Mouse (Mus musculus) midbrain, embryonic 13.5 days (tissue): Measurements from ENCODE around the gene Wrap53. TPM values are rescaled to one million over a fixed set of nuclear protein-coding genes. Genes with fewer than 3 reads are reported as not detected.
A peak's percentile ranks its signal among the peaks of the same experiment; 100 is the strongest.

Source experiments
- ATAC-seq: fragments of 200-750 bp; cut with Nextera tagmentation; 2 replicates; pipeline ENCODE4 v1.8.0; 2017; ENCODE audit warnings: mild to moderate bottlenecking, moderate TSS enrichment, moderate library complexity
- H3K27ac ChIP-seq: fragments of 300-500 bp; sonication (generic); 2 replicates; pipeline ENCODE4 v1.5.1; 2015; ENCODE audit warnings: inconsistent platforms, mild to moderate bottlenecking, moderate library complexity
- H3K27me3 ChIP-seq: fragments of 300-500 bp; sonication (generic); 2 replicates; pipeline ENCODE4 v1.6.1; 2015; ENCODE audit warnings: mild to moderate bottlenecking, inconsistent platforms
- H3K36me3 ChIP-seq: fragments of 300-500 bp; sonication (generic); 2 replicates; pipeline ENCODE4 v1.6.1; 2015; ENCODE audit warnings: mild to moderate bottlenecking, inconsistent platforms
- H3K4me1 ChIP-seq: fragments of 300-500 bp; sonication (generic); replicated peaks from 2 replicates; pipeline ENCODE4 v1.6.1; 2015; ENCODE audit warnings: inconsistent platforms
- H3K4me2 ChIP-seq: fragments of 300-500 bp; sonication (generic); replicated peaks from 2 replicates; pipeline ENCODE4 v1.6.1; 2015; ENCODE audit warnings: moderate library complexity, mild to moderate bottlenecking, inconsistent platforms
- H3K4me3 ChIP-seq: fragments of 300-500 bp; sonication (generic); replicated peaks from 2 replicates; pipeline ENCODE4 v1.5.1; 2015; ENCODE audit warnings: mild to moderate bottlenecking, inconsistent platforms
- H3K9ac ChIP-seq: fragments of 300-500 bp; sonication (generic); replicated peaks from 2 replicates; pipeline ENCODE4 v1.6.1; 2015; ENCODE audit warnings: mild to moderate bottlenecking, inconsistent platforms
- H3K9me3 ChIP-seq: fragments of 300-500 bp; sonication (generic); 2 replicates; pipeline ENCODE4 v1.6.1; 2016; ENCODE audit warnings: mild to moderate bottlenecking, inconsistent platforms
- WGBS: fragments of 180-500 bp; shearing (Covaris S2); methylation state at CpG from one replicate; pipeline ENCODE4 v1.1.7; 2015; 5-methylcytosine and 5-hydroxymethylcytosine counted together
- polyA plus RNA-seq: library from polyadenylated mRNA; unstranded; fragments of >200 nt; fragmentation: Nextera tagmentation; extraction: Ambion mirVana; gene quantifications from 2 replicates; pipeline ENCODE4 v1.2.1, GENCODE M21; 2015

Wrap53 gene
- polyA plus RNA-seq, 1 experiment from 2014 or later: 26.9 TPM

DNA sequence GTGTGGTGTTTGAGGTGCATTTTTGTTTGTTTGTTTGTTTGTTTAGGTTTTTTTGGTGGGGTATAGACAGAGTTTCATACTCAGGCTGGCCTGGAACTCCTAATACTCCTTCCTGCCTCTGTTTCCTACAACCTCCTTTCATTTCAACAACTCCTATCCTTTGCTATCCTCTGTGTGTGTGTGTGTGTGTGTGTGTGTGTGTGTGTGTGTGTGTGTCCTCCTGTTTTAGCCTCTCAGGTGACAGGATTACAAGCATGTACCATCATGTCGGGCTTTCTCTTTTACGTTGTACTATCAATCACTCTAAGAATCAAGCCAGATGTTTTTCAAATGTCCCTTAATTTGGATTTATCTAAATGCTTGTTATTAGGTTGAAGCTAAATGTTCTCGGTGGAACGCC lies 53.4 kb downstream of the Wrap53 start:
- H3K9me3 ChIP-seq: no peaks in the 10 kb centered on the region
- H3K4me2 ChIP-seq: peak overlapping the region; percentile 53
- peak overlapping the region; percentile 98 for H3K27ac ChIP-seq
- ATAC-seq: peak; percentile 21; the same call in 1 of the 2 replicates
- H3K27me3 ChIP-seq: no peaks in the 10 kb centered on the region
- H3K4me3 ChIP-seq: peak overlapping the region; percentile 25
- H3K36me3 ChIP-seq: 0 out of 2 replicates have a peak, but pooled peaks cover 3% of the 10 kb centered on the region
- peak overlapping the region; percentile 68 for H3K9ac ChIP-seq
- peaks cover 23% of the 10 kb centered on the region for H3K4me1 ChIP-seq
- WGBS: 16% methylated on average over 4 of the region's 4 CpGs

DNA sequence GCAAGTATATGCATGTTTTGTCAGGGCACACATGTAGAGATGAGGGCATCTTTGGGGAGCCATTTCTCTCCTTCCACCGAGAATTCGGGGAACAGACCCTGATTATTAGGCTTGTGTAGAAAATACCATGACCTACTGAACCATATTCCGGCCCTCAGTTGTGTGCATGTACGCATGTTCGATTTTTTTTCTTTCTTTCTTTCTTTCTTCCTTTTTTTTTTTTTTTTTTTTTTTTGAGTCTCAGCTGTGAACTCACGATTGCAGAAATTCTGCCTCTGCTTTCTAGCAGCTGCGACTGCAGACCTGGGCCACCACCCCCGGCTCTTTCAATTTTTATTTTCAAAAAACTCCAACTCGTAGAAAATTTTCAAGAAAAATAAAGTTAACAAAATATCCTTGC lies 54.4 kb downstream of the Wrap53 start:
- H3K27me3 ChIP-seq: no peaks in the 10 kb centered on the region
- H3K4me3 ChIP-seq: no peak overlapping the region
- peak overlapping the region; percentile 98; the same call in 1 of the 2 replicates for H3K27ac ChIP-seq
- H3K4me2 ChIP-seq: no peak overlapping the region
- H3K36me3 ChIP-seq: 0 out of 2 replicates have a peak, but pooled peaks cover 3% of the 10 kb centered on the region
- peaks cover 23% of the 10 kb centered on the region for H3K4me1 ChIP-seq
- no peaks in the 10 kb centered on the region for H3K9me3 ChIP-seq
- 86% methylated on average over 9 of the region's 9 CpGs for WGBS
- no peak for ATAC-seq
- no peak overlapping the region for H3K9ac ChIP-seq

DNA sequence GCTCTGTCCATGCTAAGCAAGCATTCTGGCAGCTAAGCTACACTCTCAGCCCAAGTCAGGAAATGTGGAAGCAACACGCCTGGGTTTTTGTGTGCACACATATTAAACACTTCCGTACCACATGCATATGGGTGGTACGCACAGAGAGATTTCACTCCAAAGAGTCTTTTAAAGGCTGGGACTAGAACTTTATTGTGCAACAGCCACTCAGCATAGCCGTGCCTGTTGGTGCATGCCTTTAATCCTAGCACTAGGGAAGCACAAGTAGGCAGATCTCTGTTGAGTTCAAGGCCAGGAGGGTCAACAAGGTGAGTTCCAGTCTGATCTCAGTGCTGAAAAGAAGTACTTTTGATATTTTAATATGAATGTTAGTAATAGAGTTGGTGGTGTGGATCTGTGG lies 56.4 kb downstream of the Wrap53 start:
- Histone ChIP-seq H3K36me3 (no peaks in the 10 kb centered on the region), H3K4me1 (peaks cover 23% of the 10 kb centered on the region), H3K4me2 (no peak overlapping the region), H3K9me3 (no peaks in the 10 kb centered on the region), H3K4me3 (no peak overlapping the region), H3K9ac (no peak overlapping the region), H3K27me3 (no peaks in the 10 kb centered on the region), H3K27ac (no peak overlapping the region)
- no peak for ATAC-seq
- 86% methylated on average over 4 of the region's 4 CpGs for WGBS

- ATAC-seq: no peak
- no peak overlapping the region for H3K9ac ChIP-seq
- no peaks in the 10 kb centered on the region for H3K9me3 ChIP-seq
- no peak overlapping the region for H3K27ac ChIP-seq
- H3K4me3 ChIP-seq: no peak overlapping the region
- H3K36me3 ChIP-seq: no peaks in the 10 kb centered on the region
- peaks cover 8% of the 10 kb centered on the region for H3K4me1 ChIP-seq
- 89% methylated on average over 9 of the region's 9 CpGs for WGBS
- H3K4me2 ChIP-seq: no peak overlapping the region
- no peaks in the 10 kb centered on the region for H3K27me3 ChIP-seq
These were observed 58.4 kb downstream of the Wrap53 start for GRCm38 (mm10) chr11:69521526-69522149.

DNA sequence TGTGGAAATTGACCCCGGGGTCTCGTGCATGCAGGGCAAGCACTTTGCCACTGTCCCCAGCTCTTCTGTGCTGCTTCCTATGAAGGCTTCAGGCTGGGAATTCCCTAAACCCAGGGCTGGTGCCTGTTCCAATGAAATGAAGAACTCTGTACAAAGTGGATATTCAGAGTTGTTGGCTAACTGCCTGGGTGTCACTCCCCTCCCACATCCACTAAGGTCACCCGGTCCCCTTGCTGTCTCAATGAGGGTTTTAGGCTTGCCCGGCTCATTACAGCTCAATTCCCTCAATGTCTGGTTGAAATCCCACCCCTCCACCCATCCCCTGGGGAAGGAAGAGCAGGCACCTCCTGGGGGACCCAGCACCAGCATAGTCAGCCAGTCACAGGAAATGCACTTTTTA lies 60.1 kb downstream of the Wrap53 start:
- H3K9me3 ChIP-seq: no peaks in the 10 kb centered on the region
- no peaks in the 10 kb centered on the region for H3K27me3 ChIP-seq
- no peak overlapping the region for H3K27ac ChIP-seq
- H3K9ac ChIP-seq: no peak overlapping the region
- no peaks in the 10 kb centered on the region for H3K36me3 ChIP-seq
- H3K4me1 ChIP-seq: no peaks in the 10 kb centered on the region
- no peak overlapping the region for H3K4me3 ChIP-seq
- H3K4me2 ChIP-seq: no peak overlapping the region
- ATAC-seq: no peak
- WGBS: 76% methylated on average over 4 of the region's 4 CpGs

GRCm38 (mm10) chr11:69516661-69517060 lies 63.4 kb downstream of the Wrap53 start:
- Histone ChIP-seq H3K4me2 (no peak overlapping the region), H3K9me3 (no peaks in the 10 kb centered on the region), H3K4me1 (no peaks in the 10 kb centered on the region), H3K27me3 (no peaks in the 10 kb centered on the region), H3K9ac (peak overlapping the region; percentile 12; the same call in 1 of the 2 replicates), H3K4me3 (no peak overlapping the region), H3K36me3 (no peaks in the 10 kb centered on the region), H3K27ac (no peak overlapping the region)
- WGBS: 75% methylated on average over 3 of the region's 3 CpGs
- ATAC-seq: no peak

DNA sequence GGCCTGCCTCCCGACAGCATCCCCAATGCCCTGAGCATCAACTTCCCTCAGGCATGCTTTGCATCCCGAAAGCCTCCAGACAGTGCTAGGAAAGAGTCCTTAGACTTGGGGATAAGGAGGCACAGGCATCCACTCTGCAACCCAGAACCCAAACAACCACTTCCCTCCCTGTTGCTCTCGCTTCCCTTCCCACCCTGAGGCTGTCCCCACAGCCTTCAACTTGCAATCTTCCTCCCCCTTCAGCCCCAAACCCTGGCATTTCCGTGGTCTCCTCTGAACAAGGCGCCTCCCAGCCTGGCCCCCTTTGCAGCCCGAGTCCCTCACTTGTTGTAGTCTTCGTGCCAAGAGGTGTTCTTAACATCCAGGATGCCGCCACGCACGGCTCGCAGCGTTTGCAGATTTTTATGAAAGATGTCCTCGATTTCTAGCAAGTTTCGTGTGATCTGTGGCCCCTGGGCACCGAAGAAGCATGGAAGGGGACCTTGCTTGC lies 63.9 kb downstream of the Wrap53 start:
- no peaks in the 10 kb centered on the region for H3K27me3 ChIP-seq
- H3K9me3 ChIP-seq: no peaks in the 10 kb centered on the region
- H3K4me1 ChIP-seq: no peaks in the 10 kb centered on the region
- ATAC-seq: no peak
- 0 out of 2 replicates have a peak overlapping the region, but pooled peaks have one; percentile 12 for H3K9ac ChIP-seq
- no peak overlapping the region for H3K27ac ChIP-seq
- no peak overlapping the region for H3K4me3 ChIP-seq
- 78% methylated on average over 15 of the region's 15 CpGs for WGBS
- no peak overlapping the region for H3K4me2 ChIP-seq
- H3K36me3 ChIP-seq: no peaks in the 10 kb centered on the region

DNA sequence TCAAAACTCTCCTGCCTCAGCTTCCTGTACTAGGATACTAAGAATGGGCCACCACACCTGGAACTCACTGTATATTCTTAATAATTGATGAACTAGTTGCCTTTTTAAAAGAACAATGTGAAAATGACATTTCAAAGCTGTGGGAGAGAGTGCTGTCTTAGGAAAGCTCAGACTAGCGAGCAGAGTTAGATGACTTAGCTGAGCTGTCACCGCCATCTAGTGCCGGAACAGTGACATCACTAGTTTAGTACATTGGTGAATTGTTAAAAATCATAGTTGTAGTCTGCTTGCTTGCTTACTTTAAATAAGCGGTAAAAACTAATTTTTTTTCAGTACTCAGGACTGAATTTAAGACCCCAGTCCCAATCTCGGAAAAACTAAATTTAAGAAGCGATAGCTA lies 66.2 kb downstream of the Wrap53 start:
- no peak overlapping the region for H3K9ac ChIP-seq
- H3K9me3 ChIP-seq: no peaks in the 10 kb centered on the region
- H3K36me3 ChIP-seq: no peaks in the 10 kb centered on the region
- no peak for ATAC-seq
- no peaks in the 10 kb centered on the region for H3K27me3 ChIP-seq
- no peak overlapping the region for H3K4me3 ChIP-seq
- H3K4me2 ChIP-seq: no peak overlapping the region
- 13% methylated on average over 6 of the region's 6 CpGs for WGBS
- H3K27ac ChIP-seq: no peak overlapping the region
- H3K4me1 ChIP-seq: no peaks in the 10 kb centered on the region

Other genes with a start within 250 kb of the Wrap53 start
- 146 and 155 TPM in 2 replicates for gene Rnf227, start 239.8 kb downstream of the Wrap53 start, polyA plus RNA-seq
- gene Chd3, start 210.8 kb downstream of the Wrap53 start, polyA plus RNA-seq: 83.5 and 91.9 TPM in 2 replicates
- 92.2 and 105 TPM in 2 replicates for gene Naa38, start 184.8 kb downstream of the Wrap53 start, polyA plus RNA-seq
- gene Cyb5d1, start 184.6 kb downstream of the Wrap53 start, polyA plus RNA-seq: 41.8 and 47.7 TPM in 2 replicates
- 4.9 and 7.0 TPM in 2 replicates for gene Tmem88, start 182.0 kb downstream of the Wrap53 start, polyA plus RNA-seq
- 54.9 and 59.2 TPM in 2 replicates for gene Kdm6b, start 166.6 kb downstream of the Wrap53 start, polyA plus RNA-seq
- 2.2 and 2.7 TPM in 2 replicates for gene Dnah2, start 31.1 kb downstream of the Wrap53 start, polyA plus RNA-seq
- 95.0 and 130 TPM in 2 replicates for gene Efnb3, start 20.1 kb downstream of the Wrap53 start, polyA plus RNA-seq
- gene Trp53, start 104 bp upstream of the Wrap53 start, polyA plus RNA-seq: 84.2 and 93.4 TPM in 2 replicates
- gene Atp1b2, start 25.7 kb upstream of the Wrap53 start, polyA plus RNA-seq: 23.2 and 24.3 TPM in 2 replicates
- gene Shbg, start 37.6 kb upstream of the Wrap53 start, polyA plus RNA-seq: not detected in 2 replicates
- 25.1 and 28.5 TPM in 2 replicates for gene Sat2, start 41.8 kb upstream of the Wrap53 start, polyA plus RNA-seq
- gene Fxr2, start 52.7 kb upstream of the Wrap53 start, polyA plus RNA-seq: 40.5 and 52.4 TPM in 2 replicates
- 0.31 TPM in 1 of 2 replicates, not detected in the other for gene Sox15, start 75.1 kb upstream of the Wrap53 start, polyA plus RNA-seq
- gene Mpdu1, start 82.4 kb upstream of the Wrap53 start, polyA plus RNA-seq: 103 and 104 TPM in 2 replicates
- 6.1 and 7.3 TPM in 2 replicates for gene Cd68, start 85.9 kb upstream of the Wrap53 start, polyA plus RNA-seq
- 581 and 595 TPM in 2 replicates for gene Eif4a1, start 92.2 kb upstream of the Wrap53 start, polyA plus RNA-seq
- gene Senp3, start 101.8 kb upstream of the Wrap53 start, polyA plus RNA-seq: 101 and 103 TPM in 2 replicates
- 0.36 TPM in 1 of 2 replicates, not detected in the other for gene Tnfsf13, start 105.5 kb upstream of the Wrap53 start, polyA plus RNA-seq
- 0.98 and 1.2 TPM in 2 replicates for gene Tnfsf12, start 115.6 kb upstream of the Wrap53 start, polyA plus RNA-seq
- gene Tnfsfm13, start 115.8 kb upstream of the Wrap53 start, polyA plus RNA-seq: 0.64 and 1.2 TPM in 2 replicates
- gene Polr2a, start 178.4 kb upstream of the Wrap53 start, polyA plus RNA-seq: 22.7 and 24.9 TPM in 2 replicates
- 0.31 TPM in 1 of 2 replicates, not detected in the other for gene Slc35g3, start 181.7 kb upstream of the Wrap53 start, polyA plus RNA-seq
- gene Zbtb4, start 185.7 kb upstream of the Wrap53 start, polyA plus RNA-seq: 2.9 and 3.2 TPM in 2 replicates
- 0.83 and 0.85 TPM in 2 replicates for gene Chrnb1, start 215.7 kb upstream of the Wrap53 start, polyA plus RNA-seq
- gene Fgf11, start 221.6 kb upstream of the Wrap53 start, polyA plus RNA-seq: 3.4 and 4.4 TPM in 2 replicates
- gene Tmem102, start 225.4 kb upstream of the Wrap53 start, polyA plus RNA-seq: 0.44 and 0.52 TPM in 2 replicates
- gene Gm39566, start 235.0 kb upstream of the Wrap53 start, polyA plus RNA-seq: not detected in 2 replicates
- not detected in 2 replicates for gene Spem2, start 238.2 kb upstream of the Wrap53 start, polyA plus RNA-seq
- 0.51 and 0.64 TPM in 2 replicates for gene Spem1, start 241.9 kb upstream of the Wrap53 start, polyA plus RNA-seq